Mouse (Mus musculus): ENCODE measurements around the gene Gm5580. TPM values are rescaled to one million over a fixed set of nuclear protein-coding genes. Genes with fewer than 3 reads are reported as not detected.

Gm5580 gene
- 3.4 TPM for total RNA-seq (2023)

DNA sequence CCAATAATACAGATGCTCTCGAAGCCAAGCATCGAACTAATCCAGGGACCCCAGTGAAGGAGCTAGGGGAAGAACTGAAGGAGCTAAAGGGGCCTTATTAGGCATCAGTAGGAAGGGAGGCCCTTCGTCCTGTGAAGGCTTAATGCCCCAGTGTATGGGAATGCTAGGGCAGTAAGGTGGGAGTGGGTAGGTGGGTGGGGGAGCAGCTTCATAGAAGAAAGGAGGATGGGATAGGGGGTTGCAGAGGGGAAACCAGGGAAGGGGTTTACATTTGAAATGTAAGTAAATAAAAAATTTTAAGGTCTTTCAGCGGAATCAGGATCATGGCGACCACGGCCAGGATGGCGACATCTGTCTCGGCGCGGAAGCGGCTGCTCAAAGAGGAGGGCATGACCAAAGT is at the start of gene Gm5580:
TSS of gene Gm5580 (plus strand) at position 301 of the 400 bp plus-strand sequence.

GRCm38 (mm10) chr6:116506302-116507003 is 44.5 kb upstream of the Gm5580 start, which contains the start of gene Olfr212:
TSS of gene Olfr212 (plus strand) at chr6:116506516.

GRCm38 (mm10) chr6:116538156-116538555 is 12.8 kb upstream of the Gm5580 start, which contains the start of gene Olfr213:
TSS of gene Olfr213 (plus strand) at chr6:116538456.

DNA sequence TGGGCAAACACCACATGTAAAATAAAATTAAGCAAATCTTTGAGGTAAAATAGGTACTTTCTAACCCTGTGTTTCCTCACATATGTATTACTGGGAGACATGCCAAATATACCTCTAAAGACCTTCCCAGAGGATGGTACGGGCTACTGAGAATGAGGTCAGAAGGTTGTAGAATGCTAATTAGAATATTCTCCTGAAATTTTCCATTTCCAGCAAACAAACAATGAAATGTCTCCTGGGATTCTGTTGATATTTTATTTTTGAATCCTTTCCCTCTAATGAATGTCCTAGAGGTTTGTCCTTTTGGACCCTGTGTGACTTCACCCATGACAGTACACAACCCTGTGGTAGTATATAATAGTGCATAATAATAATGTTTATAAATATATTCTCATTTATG is 3.0 kb downstream of the Gm5580 start, which contains the start of gene Olfr214:
TSS of gene Olfr214 (plus strand) at position 301 of the 400 bp plus-strand sequence.

GRCm38 (mm10) chr6:116584095-116584494 is 33.2 kb downstream of the Gm5580 start, which contains the start of gene Olfr215:
TSS of gene Olfr215 (minus strand) at chr6:116584195.

Other genes with a start within 250 kb of the Gm5580 start
- 1.2 TPM for gene March8, start 213.1 kb upstream of the Gm5580 start, total RNA-seq (2023)
- 0.50 TPM for gene Alox5, start 90.0 kb upstream of the Gm5580 start, total RNA-seq (2023)
- gene Olfr211, start 62.0 kb upstream of the Gm5580 start, total RNA-seq (2023) = not detected
- gene Olfr212, start 44.6 kb upstream of the Gm5580 start, total RNA-seq (2023) = not detected
- gene Olfr213, start 12.7 kb upstream of the Gm5580 start, total RNA-seq (2023) = not detected
- not detected for gene Olfr214, start 3.1 kb downstream of the Gm5580 start, total RNA-seq (2023)
- gene Olfr215, start 33.1 kb downstream of the Gm5580 start, total RNA-seq (2023) = not detected
- 17.9 TPM for gene Zfp422, start 77.9 kb downstream of the Gm5580 start, total RNA-seq (2023)
- not detected for gene Depp1, start 99.5 kb downstream of the Gm5580 start, total RNA-seq (2023)
- 3.3 TPM for gene Rassf4, start 122.8 kb downstream of the Gm5580 start, total RNA-seq (2023)
- 0.18 TPM for gene Tmem72, start 165.8 kb downstream of the Gm5580 start, total RNA-seq (2023)